Mouse (Mus musculus): ENCODE results near the gene Os9. TPM values are rescaled to one million over a fixed set of nuclear protein-coding genes. Genes with fewer than 3 reads are reported as not detected.
"Not testable (repeated sequence)": the region's sequence is repeated elsewhere in the genome, so short reads cannot be mapped to it uniquely, and the experiment has no call there.

Os9 gene
- polyA plus RNA-seq, 1 experiment from 2014 or later, result 47.8 TPM

DNA sequence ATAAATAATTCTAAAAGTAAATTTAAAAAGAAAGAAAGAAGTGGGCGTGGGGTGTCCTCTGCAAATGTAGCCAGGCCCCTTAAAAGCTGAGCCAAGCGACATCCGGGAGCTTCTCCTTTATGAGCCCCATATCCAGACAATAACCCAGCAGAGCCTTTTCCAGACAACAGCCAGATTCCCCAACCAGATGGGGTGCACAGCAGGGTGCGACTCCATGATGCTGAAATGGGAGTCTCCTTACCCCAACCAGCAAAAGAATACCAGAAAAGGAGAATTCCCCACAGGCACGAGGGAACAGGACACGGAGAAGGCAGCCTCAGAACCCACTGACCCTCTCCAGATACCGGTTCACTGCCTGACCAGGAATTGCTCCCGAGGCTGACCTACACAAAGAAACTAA lies 22.3 kb upstream of the Os9 start:
- no peaks in the 10 kb centered on the region for H3K27me3 ChIP-seq (ENCODE audit: control insufficient read depth, insufficient read depth, low read length)
- H3K9me3 ChIP-seq (ENCODE audit: control insufficient read depth, low read depth, low read length), result no peaks in the 10 kb centered on the region
- no peaks in the 10 kb centered on the region for H3K36me3 ChIP-seq (ENCODE audit: control insufficient read depth, insufficient read depth, low read length)
- no peak for ATAC-seq (ENCODE audit: insufficient number of reproducible peaks, insufficient read depth, low FRiP score, low read depth)
- no peak overlapping the region for H3K9ac ChIP-seq (replicated peaks; ENCODE audit: low read depth, low read length)
- H3K4me1 ChIP-seq (ENCODE audit: control insufficient read depth, insufficient read depth, low read length), result no peaks in the 10 kb centered on the region
- H3K27ac ChIP-seq (ENCODE audit: low read length), result no peak overlapping the region
- no peak overlapping the region for H3K4me3 ChIP-seq (ENCODE audit: low read depth, low read length)
- no peak overlapping the region for H3K4me2 ChIP-seq (replicated peaks; ENCODE audit: low read depth, low read length)
- 89% methylated on average over 8 of the region's 8 CpGs for WGBS

DNA sequence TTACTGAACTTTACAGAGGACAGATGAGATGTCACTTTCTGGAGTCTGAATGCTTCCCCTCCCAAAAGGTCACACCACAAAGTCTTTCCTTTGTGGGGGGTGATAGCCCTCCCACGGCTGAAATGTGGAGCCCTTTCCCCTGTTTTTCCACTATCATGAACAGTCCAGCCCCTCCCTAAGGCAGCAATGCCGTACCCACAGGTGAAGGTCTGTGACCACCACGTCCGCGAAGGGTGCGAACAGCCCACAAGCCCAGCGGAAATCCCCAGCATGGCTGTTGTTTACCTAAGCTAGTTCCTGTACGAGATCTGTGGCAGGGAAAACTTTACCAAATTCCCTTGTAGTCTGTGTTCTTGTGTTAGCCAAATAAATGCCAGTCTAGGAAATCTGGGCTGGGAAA lies 20.6 kb upstream of the Os9 start:
- 53% methylated on average over 8 of the region's 8 CpGs for WGBS

GRCm38 (mm10) chr10:127140971-127141370 lies 20.0 kb upstream of the Os9 start:
- Histone ChIP-seq H3K36me3 (ENCODE audit: control insufficient read depth, insufficient read depth, low read length) (no peaks in the 10 kb centered on the region), H3K4me1 (ENCODE audit: control insufficient read depth, insufficient read depth, low read length) (no peaks in the 10 kb centered on the region), H3K9ac (replicated peaks; ENCODE audit: low read depth, low read length) (no peak overlapping the region), H3K4me3 (ENCODE audit: low read depth, low read length) (no peak overlapping the region), H3K27me3 (ENCODE audit: control insufficient read depth, insufficient read depth, low read length) (no peaks in the 10 kb centered on the region), H3K4me2 (replicated peaks; ENCODE audit: low read depth, low read length) (no peak overlapping the region), H3K9me3 (ENCODE audit: control insufficient read depth, low read depth, low read length) (no peaks in the 10 kb centered on the region), H3K27ac (ENCODE audit: low read length) (no peak overlapping the region)
- 79% methylated on average over 11 of the region's 11 CpGs for WGBS
- no peak for ATAC-seq (ENCODE audit: insufficient number of reproducible peaks, insufficient read depth, low FRiP score, low read depth)

More for the DNA sequence above, 20.6 kb upstream of the Os9 start:
- no peak overlapping the region for H3K4me3 ChIP-seq (ENCODE audit: low read depth, low read length)
- no peak for ATAC-seq (ENCODE audit: insufficient number of reproducible peaks, insufficient read depth, low FRiP score, low read depth)
- H3K4me2 ChIP-seq (replicated peaks; ENCODE audit: low read depth, low read length), result no peak overlapping the region
- H3K9me3 ChIP-seq (ENCODE audit: control insufficient read depth, low read depth, low read length), result no peaks in the 10 kb centered on the region
- H3K9ac ChIP-seq (replicated peaks; ENCODE audit: low read depth, low read length), result no peak overlapping the region
- no peaks in the 10 kb centered on the region for H3K4me1 ChIP-seq (ENCODE audit: control insufficient read depth, insufficient read depth, low read length)
- H3K27ac ChIP-seq (ENCODE audit: low read length), result no peak overlapping the region
- H3K36me3 ChIP-seq (ENCODE audit: control insufficient read depth, insufficient read depth, low read length), result no peaks in the 10 kb centered on the region
- H3K27me3 ChIP-seq (ENCODE audit: control insufficient read depth, insufficient read depth, low read length), result no peaks in the 10 kb centered on the region

DNA sequence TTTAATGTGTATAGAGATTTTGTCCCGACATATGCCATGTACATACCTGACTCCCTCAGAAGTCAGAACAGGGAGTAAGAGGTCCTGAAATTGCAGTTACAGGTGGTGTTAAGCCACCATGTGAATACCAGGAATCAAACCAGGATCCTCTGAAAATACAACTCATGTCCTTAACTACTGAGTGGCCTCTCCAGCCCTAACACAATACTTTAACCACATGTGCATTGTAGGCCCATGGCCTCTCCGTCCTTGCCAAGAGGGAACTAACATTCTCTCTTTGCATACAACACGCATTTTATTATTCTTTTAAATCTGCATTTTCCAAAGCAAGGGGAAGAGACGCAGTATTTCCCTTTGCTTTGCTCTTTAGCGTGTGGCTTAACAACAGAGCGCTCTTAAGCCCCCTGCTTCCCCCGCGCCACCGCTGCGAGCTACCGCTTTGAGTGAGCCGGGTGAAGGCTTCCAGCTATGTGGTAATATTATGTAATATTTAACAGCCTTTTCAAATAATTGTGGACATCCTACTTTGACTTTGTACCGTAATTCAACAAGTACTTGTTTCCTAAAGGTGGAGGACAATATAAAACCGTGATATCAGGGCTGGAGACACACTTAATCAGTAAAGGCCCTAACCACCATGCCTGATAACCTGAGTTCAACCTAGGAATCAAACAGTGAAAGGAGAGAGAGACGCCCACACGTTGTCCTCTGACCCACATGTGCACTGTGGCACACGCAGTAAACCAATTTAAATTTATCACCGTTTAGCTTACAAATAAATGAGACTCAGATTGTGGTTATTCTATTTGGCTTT lies 17.6 kb upstream of the Os9 start:
- H3K9ac ChIP-seq (replicated peaks; ENCODE audit: low read depth, low read length), result no peak overlapping the region
- H3K9me3 ChIP-seq (ENCODE audit: control insufficient read depth, low read depth, low read length), result no peaks in the 10 kb centered on the region
- no peaks in the 10 kb centered on the region for H3K36me3 ChIP-seq (ENCODE audit: control insufficient read depth, insufficient read depth, low read length)
- H3K4me3 ChIP-seq (ENCODE audit: low read depth, low read length), result no peak overlapping the region
- no peaks in the 10 kb centered on the region for H3K4me1 ChIP-seq (ENCODE audit: control insufficient read depth, insufficient read depth, low read length)
- H3K27ac ChIP-seq (ENCODE audit: low read length), result peak overlapping the region; percentile 33; the same call in 1 of the 2 replicates
- 0 out of 2 replicates have a peak, but pooled peaks have one; percentile 38 for ATAC-seq (ENCODE audit: insufficient number of reproducible peaks, insufficient read depth, low FRiP score, low read depth)
- H3K4me2 ChIP-seq (replicated peaks; ENCODE audit: low read depth, low read length), result no peak overlapping the region
- H3K27me3 ChIP-seq (ENCODE audit: control insufficient read depth, insufficient read depth, low read length), result no peaks in the 10 kb centered on the region
- 75% methylated on average over 18 of the region's 18 CpGs for WGBS

DNA sequence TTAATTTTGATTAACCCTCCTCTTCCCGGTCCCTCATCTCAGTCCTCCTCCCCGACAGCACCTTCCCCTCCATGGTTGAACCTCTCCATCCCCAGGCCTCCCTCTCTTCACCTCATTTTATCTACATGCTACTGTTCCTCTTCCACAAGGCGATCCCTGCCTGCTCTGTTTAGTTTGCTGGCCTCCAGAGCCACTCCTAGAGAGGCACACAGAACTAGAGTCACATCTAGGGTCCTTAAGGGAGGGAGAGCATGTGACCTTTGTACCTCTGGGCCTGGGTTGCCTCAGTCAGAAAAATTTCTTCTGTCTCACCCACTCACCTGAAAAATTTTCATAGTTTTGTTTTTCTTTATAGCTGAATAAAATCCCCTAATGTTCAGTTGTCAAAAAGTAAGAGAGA lies 17.0 kb upstream of the Os9 start:
- H3K4me3 ChIP-seq (ENCODE audit: low read depth, low read length), result no peak overlapping the region
- H3K27ac ChIP-seq (ENCODE audit: low read length), result no peak overlapping the region
- 71% methylated on average over 3 of the region's 3 CpGs for WGBS
- no peaks in the 10 kb centered on the region for H3K36me3 ChIP-seq (ENCODE audit: control insufficient read depth, insufficient read depth, low read length)
- ATAC-seq (ENCODE audit: insufficient number of reproducible peaks, insufficient read depth, low FRiP score, low read depth), result no peak
- H3K4me1 ChIP-seq (ENCODE audit: control insufficient read depth, insufficient read depth, low read length), result no peaks in the 10 kb centered on the region
- H3K9ac ChIP-seq (replicated peaks; ENCODE audit: low read depth, low read length), result no peak overlapping the region
- H3K4me2 ChIP-seq (replicated peaks; ENCODE audit: low read depth, low read length), result no peak overlapping the region
- no peaks in the 10 kb centered on the region for H3K9me3 ChIP-seq (ENCODE audit: control insufficient read depth, low read depth, low read length)
- H3K27me3 ChIP-seq (ENCODE audit: control insufficient read depth, insufficient read depth, low read length), result no peaks in the 10 kb centered on the region

DNA sequence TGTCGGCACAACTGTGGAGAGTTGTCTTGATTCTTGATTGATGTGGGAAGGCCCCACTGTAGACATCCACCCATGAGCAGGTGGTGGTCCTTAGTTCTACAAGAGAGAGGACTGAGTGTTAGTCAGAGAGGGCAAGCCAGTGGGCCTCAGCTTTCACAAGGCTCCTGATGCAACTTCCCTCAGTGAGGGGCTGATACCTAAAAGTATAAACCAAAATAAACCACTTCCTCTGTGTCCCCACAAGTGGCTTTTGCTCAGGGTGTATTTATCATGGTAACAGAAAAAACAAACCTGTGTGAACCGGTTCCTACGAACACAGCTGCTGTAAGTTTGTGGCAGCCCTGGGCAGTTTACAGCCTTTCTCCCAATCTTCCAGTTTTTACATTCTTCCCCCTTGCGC lies 15.6 kb upstream of the Os9 start:
- H3K9ac ChIP-seq (replicated peaks; ENCODE audit: low read depth, low read length), result no peak overlapping the region
- no peak overlapping the region for H3K27ac ChIP-seq (ENCODE audit: low read length)
- WGBS, result 75% methylated on average over 4 of the region's 4 CpGs
- H3K27me3 ChIP-seq (ENCODE audit: control insufficient read depth, insufficient read depth, low read length), result no peaks in the 10 kb centered on the region
- no peak for ATAC-seq (ENCODE audit: insufficient number of reproducible peaks, insufficient read depth, low FRiP score, low read depth)
- H3K4me2 ChIP-seq (replicated peaks; ENCODE audit: low read depth, low read length), result no peak overlapping the region
- H3K36me3 ChIP-seq (ENCODE audit: control insufficient read depth, insufficient read depth, low read length), result no peaks in the 10 kb centered on the region
- no peak overlapping the region for H3K4me3 ChIP-seq (ENCODE audit: low read depth, low read length)
- no peaks in the 10 kb centered on the region for H3K4me1 ChIP-seq (ENCODE audit: control insufficient read depth, insufficient read depth, low read length)
- H3K9me3 ChIP-seq (ENCODE audit: control insufficient read depth, low read depth, low read length), result no peaks in the 10 kb centered on the region

DNA sequence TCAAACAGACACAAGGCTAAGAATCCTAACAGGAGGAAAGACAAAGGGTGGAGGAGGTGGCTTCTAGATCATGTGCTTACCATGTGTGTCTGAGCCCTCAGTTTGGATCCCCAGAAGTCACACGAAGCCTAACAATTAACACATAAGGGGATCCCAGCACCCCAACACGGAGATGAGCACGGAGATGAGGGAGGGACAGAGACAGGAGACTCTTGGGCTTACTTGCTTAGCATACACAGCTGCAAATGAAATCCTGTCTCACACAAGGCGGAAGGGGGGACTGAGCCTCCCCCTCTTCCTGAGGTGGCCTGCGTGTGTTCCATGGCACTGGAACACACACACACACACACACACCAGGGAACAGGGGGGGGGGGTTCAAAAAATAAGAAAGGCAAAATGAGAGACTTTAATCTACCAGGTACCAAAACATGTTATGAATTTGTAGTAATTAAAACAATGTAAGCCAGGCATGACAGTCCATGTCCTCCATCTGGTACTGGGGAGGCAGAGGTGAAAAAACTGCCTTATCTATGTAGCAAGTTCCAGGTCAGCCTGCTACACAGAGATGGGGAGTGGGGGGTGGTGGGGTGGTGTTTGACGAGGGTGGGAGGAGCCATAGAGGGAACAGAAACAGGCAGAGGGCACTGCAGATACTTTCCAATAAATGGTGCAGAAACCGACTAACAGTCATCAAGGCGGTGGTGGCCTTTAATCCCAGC lies 14.3 kb upstream of the Os9 start:
- no peak overlapping the region for H3K9ac ChIP-seq (replicated peaks; ENCODE audit: low read depth, low read length)
- WGBS, result 44% methylated on average over 8 of the region's 8 CpGs
- H3K4me2 ChIP-seq (replicated peaks; ENCODE audit: low read depth, low read length), result no peak overlapping the region
- no peaks in the 10 kb centered on the region for H3K36me3 ChIP-seq (ENCODE audit: control insufficient read depth, insufficient read depth, low read length)
- peak; percentile 44; the same call in 1 of the 2 replicates for ATAC-seq (ENCODE audit: insufficient number of reproducible peaks, insufficient read depth, low FRiP score, low read depth)
- no peaks in the 10 kb centered on the region for H3K4me1 ChIP-seq (ENCODE audit: control insufficient read depth, insufficient read depth, low read length)
- H3K4me3 ChIP-seq (ENCODE audit: low read depth, low read length), result no peak overlapping the region
- H3K27ac ChIP-seq (ENCODE audit: low read length), result no peak overlapping the region
- H3K9me3 ChIP-seq (ENCODE audit: control insufficient read depth, low read depth, low read length), result no peaks in the 10 kb centered on the region
- no peaks in the 10 kb centered on the region for H3K27me3 ChIP-seq (ENCODE audit: control insufficient read depth, insufficient read depth, low read length)

DNA sequence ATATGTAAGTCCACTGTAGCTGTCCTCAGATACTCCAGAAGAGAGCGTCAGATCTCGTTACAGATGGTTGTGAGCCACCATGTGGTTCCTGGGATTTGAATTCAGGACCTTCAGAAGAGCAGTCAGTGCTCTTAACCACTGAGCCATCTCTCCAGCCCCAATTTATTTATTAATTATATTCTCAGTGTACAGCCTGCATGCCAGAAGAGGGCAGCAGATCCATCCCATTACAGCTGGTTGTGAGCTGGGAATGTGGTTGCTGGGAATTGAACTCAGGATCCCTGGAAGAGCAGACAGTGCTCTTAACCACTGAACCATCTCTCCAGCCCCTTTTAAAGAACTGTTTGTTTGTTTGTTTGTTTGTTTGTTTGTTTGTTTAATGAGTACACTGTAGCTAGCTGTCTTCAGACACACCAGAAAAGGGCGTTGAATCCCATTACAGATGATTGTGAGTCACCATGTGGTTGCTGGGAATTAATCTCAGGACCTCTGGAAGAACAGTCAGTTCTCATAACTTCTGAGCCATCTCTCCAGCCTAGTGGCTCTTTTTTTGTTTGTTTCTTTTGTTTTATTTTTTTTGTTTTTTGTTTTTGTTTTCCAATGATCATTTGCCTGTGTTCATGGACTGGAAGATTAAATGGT lies 13.6 kb upstream of the Os9 start:
- H3K36me3 ChIP-seq (ENCODE audit: control insufficient read depth, insufficient read depth, low read length); ATAC-seq (ENCODE audit: insufficient number of reproducible peaks, insufficient read depth, low FRiP score, low read depth); H3K27ac ChIP-seq (ENCODE audit: low read length); H3K4me1 ChIP-seq (ENCODE audit: control insufficient read depth, insufficient read depth, low read length); H3K9me3 ChIP-seq (ENCODE audit: control insufficient read depth, low read depth, low read length); H3K9ac ChIP-seq (replicated peaks; ENCODE audit: low read depth, low read length); H3K27me3 ChIP-seq (ENCODE audit: control insufficient read depth, insufficient read depth, low read length); H3K4me2 ChIP-seq (replicated peaks; ENCODE audit: low read depth, low read length); H3K4me3 ChIP-seq (ENCODE audit: low read depth, low read length): not testable (repeated sequence)
- 57% methylated on average over 3 of the region's 3 CpGs for WGBS
